Mouse (Mus musculus): ENCODE data around the gene I0C0044D17Rik. TPM values are rescaled to one million over a fixed set of nuclear protein-coding genes. Genes with fewer than 3 reads are reported as not detected.

Gene I0C0044D17Rik
- polyA plus RNA-seq, 1 experiment from 2014 or later = not detected

DNA sequence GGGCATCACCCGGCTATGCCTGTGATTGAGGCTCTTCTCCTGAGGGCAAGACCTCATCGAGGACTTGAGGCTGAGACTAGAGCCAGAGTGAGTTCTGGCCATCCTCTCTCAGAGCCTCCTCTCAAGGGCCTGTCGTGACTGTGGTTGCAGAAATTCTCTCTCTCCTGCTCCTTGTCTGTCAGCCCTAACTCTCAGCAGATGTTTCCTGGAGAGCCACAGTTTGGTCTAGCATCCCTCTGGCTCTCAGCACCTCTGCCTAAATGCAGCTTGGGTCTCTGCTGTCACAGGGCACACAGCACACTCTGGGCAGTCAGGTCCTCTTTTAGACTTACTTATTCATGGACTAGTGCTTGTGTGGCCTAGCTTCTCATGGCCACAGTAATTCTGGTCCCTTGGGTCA lies 1.2 kb downstream of the I0C0044D17Rik start:
- peaks cover 23% of the 10 kb centered on the region for H3K4me1 ChIP-seq
- no peak overlapping the region for H3K9ac ChIP-seq
- no peak for ATAC-seq (replicated peaks; ENCODE audit: low FRiP score)
- H3K4me2 ChIP-seq = no peak overlapping the region
- no peaks in the 10 kb centered on the region for H3K36me3 ChIP-seq
- no peak overlapping the region for H3K27ac ChIP-seq
- H3K27me3 ChIP-seq = peaks cover 10% of the 10 kb centered on the region; the same call in 1 of the 2 replicates
- no peaks in the 10 kb centered on the region for H3K9me3 ChIP-seq (replicated peaks)
- WGBS = 78% methylated on average over 3 of the region's 3 CpGs
- no peak overlapping the region for H3K4me3 ChIP-seq (replicated peaks)

- no peak overlapping the region for H3K4me2 ChIP-seq
- peaks cover 43% of the 10 kb centered on the region for H3K4me1 ChIP-seq
- no peaks in the 10 kb centered on the region for H3K9me3 ChIP-seq (replicated peaks)
- ATAC-seq (replicated peaks; ENCODE audit: low FRiP score) = no peak
- no peak overlapping the region for H3K9ac ChIP-seq
- no peak overlapping the region for H3K4me3 ChIP-seq (replicated peaks)
- WGBS = 79% methylated on average over 10 of the region's 10 CpGs
- no peak overlapping the region for H3K27ac ChIP-seq
- H3K36me3 ChIP-seq = no peaks in the 10 kb centered on the region
- peaks cover 18% of the 10 kb centered on the region for H3K27me3 ChIP-seq
Measured at GRCm38 (mm10) chr4:98819216-98819755, 4.4 kb downstream of the I0C0044D17Rik start.

DNA sequence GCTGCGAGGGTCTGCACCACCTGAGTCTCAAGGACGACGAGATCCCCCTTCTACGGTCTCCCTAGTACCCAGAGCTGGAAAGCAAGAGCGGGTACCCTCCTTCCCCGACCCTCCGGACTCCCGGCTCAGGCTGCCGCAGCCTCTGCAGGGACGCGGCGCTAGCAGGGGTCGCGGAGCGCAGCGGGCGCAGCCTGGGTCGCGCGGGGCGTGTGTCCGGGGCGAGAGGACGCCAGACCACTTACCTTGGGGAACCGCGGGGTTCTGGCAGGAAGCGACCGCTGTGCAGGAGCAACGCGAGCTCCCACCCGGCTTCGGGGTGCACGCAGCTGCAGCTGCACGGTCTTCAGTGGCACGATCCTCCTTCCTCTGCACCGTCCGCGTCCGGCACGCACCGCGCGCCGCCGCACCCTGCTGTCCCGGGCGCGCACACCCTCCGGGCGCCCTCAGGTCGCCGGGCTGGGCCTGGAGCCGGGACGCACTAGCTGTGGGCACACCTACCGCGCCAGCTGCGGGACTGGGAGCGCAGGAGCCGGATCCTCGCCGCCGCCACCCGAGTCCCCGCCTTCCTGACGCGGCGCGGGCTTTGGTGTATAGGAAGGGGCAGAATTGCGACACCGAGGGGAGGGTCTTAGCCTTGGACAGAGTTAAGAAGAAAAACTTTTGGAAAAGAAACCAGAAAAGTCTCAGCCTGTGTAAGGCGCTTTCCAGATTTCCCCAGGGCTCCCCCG lies 6.3 kb downstream of the I0C0044D17Rik start, which contains the start of gene Kank4:
Gene Kank4, minus strand, starts transcription at position 354 of the 728 bp plus-strand sequence.
- H3K4me1 ChIP-seq = peaks cover 40% of the 10 kb centered on the region
- peak within 1 kb of the TSS; percentile 68 for H3K9ac ChIP-seq
- H3K9me3 ChIP-seq (replicated peaks) = no peaks in the 10 kb centered on the region
- H3K36me3 ChIP-seq = no peaks in the 10 kb centered on the region
- WGBS = under 1% methylated on average over 66 of the region's 72 CpGs
- peak within 1 kb of the TSS; percentile 70 for H3K4me3 ChIP-seq (replicated peaks)
- H3K4me2 ChIP-seq = peak within 1 kb of the TSS; percentile 88
- H3K27ac ChIP-seq = peak within 1 kb of the TSS; percentile 75
- ATAC-seq (replicated peaks; ENCODE audit: low FRiP score) = peak; percentile 82
- H3K27me3 ChIP-seq = peaks cover 18% of the 10 kb centered on the region

DNA sequence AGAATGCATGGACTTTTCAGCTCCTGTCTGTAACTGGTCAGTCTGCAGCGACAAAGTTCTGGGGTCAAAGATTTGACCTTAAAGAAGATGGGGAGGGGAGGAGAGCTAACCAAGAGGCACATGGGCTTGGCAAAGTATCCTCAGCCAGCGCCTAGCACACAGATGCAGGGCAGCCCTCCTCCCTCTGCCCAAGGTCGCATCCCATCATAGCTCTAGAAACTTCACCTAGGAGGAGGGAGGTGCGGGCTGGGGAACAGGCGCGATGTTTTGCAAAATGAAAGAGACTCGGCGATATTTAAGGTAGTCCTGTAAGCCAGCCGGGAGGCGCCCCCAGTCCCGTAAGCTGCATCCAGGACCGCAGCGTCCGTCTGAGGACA lies 6.8 kb downstream of the I0C0044D17Rik start:
- H3K4me3 ChIP-seq (replicated peaks) = peak overlapping the region; percentile 70
- peaks cover 18% of the 10 kb centered on the region for H3K27me3 ChIP-seq
- peaks cover 43% of the 10 kb centered on the region for H3K4me1 ChIP-seq
- H3K27ac ChIP-seq = 0 out of 2 replicates have a peak overlapping the region, but pooled peaks have one; percentile 75
- H3K9ac ChIP-seq = peak overlapping the region; percentile 68
- 2% methylated on average over 14 of the region's 14 CpGs for WGBS
- H3K4me2 ChIP-seq = peak overlapping the region; percentile 88
- H3K36me3 ChIP-seq = no peaks in the 10 kb centered on the region
- no peaks in the 10 kb centered on the region for H3K9me3 ChIP-seq (replicated peaks)
- peak; percentile 34; the same call in 1 of the 2 replicates for ATAC-seq (replicated peaks; ENCODE audit: low FRiP score)

DNA sequence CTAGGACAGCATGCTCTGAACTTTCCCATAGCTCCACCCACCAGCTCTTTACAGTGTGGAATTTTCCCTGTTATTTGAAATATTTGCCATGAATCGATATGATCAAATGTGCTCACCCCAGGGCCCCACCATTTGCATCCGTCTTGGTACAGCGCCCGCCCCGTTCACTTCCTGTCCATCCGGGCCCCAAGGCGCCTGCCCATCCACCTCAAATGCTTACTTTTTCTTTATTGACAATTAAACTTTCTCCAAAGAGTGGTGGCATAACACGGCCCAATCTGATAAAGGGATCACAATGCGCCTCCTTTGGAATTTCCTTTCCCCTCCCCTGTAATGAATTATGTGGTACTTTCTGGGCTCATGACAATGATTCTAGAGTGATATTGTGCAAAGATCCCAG lies 17.3 kb downstream of the I0C0044D17Rik start:
- Histone ChIP-seq H3K9me3 (replicated peaks) (no peaks in the 10 kb centered on the region), H3K9ac (no peak overlapping the region), H3K4me3 (replicated peaks) (no peak overlapping the region), H3K4me1 (peaks cover 45% of the 10 kb centered on the region), H3K27ac (peak overlapping the region; percentile 67), H3K4me2 (no peak overlapping the region), H3K27me3 (no peaks in the 10 kb centered on the region), H3K36me3 (no peaks in the 10 kb centered on the region)
- ATAC-seq (replicated peaks; ENCODE audit: low FRiP score) = no peak; the same call in 1 of the 2 replicates
- 61% methylated on average over 9 of the region's 9 CpGs for WGBS

DNA sequence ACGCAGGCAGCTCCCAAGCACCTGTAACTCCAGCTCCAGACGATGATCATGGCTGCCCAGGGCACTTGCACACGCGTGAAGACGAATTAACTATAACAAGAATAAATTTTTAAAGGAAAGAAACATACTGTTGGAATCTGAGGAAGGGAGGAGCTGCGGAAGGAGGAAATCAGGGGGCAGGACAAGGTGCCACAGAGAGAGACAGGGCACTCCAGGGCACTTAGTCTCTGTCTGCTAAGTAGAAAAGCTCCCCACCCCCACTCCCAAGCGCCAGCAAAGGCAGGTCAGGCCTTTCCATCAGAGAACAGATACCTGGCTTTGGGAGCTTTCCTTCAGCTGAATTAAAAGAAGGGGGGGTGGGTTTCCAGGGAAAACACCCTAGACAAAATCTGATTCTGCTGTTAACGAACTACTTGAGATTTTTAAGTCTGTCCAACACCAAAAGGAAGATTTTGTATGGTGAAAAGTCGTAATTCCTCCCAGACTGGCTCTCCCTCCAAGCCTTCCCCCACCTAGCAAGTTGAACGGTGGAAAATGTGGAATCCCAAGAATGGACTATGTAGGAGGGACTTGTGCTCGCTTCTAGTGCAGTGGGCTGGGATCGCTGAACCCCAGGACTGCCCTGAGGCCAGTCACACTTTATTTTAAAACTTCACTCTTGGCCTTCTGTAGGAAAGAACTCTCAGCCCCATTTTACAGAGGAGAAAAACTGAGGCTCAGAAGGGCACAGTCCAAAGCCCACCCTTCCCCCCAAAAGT lies 18.2 kb downstream of the I0C0044D17Rik start:
- H3K4me2 ChIP-seq = no peak overlapping the region
- WGBS = 52% methylated on average over 12 of the region's 12 CpGs
- peak overlapping the region; percentile 67 for H3K27ac ChIP-seq
- H3K4me1 ChIP-seq = peaks cover 53% of the 10 kb centered on the region
- H3K27me3 ChIP-seq = no peaks in the 10 kb centered on the region
- no peak overlapping the region for H3K9ac ChIP-seq
- H3K36me3 ChIP-seq = no peaks in the 10 kb centered on the region
- no peaks in the 10 kb centered on the region for H3K9me3 ChIP-seq (replicated peaks)
- H3K4me3 ChIP-seq (replicated peaks) = no peak overlapping the region
- peak; percentile 71 for ATAC-seq (replicated peaks; ENCODE audit: low FRiP score)

- no peak for ATAC-seq (replicated peaks; ENCODE audit: low FRiP score)
- 66% methylated on average over 7 of the region's 7 CpGs for WGBS
- peak overlapping the region; percentile 67 for H3K27ac ChIP-seq
- no peaks in the 10 kb centered on the region for H3K36me3 ChIP-seq
- H3K9ac ChIP-seq = no peak overlapping the region
- H3K4me2 ChIP-seq = no peak overlapping the region
- H3K4me3 ChIP-seq (replicated peaks) = no peak overlapping the region
- no peaks in the 10 kb centered on the region for H3K9me3 ChIP-seq (replicated peaks)
- peaks cover 53% of the 10 kb centered on the region for H3K4me1 ChIP-seq
- no peaks in the 10 kb centered on the region for H3K27me3 ChIP-seq
Measured at GRCm38 (mm10) chr4:98804476-98805134, 19.0 kb downstream of the I0C0044D17Rik start.

DNA sequence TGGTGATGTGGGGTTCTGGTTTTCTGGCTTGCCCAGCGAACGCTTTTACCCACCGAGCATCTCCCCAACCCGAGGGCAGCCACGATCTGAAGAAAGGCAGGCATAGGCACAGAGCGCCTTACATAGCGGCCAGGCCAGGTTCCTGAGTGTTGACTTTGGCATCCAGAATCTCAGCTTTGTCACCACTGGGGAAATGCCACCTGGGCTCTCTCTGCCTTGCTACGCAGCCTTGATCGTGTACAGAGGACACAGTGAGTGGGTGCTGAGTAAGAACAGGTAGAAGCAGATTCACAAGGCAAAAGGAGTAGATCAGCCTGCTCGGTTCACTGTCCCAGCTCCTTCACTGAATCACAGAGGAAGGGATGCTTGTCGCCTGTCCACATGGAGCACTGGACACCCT lies 21.9 kb downstream of the I0C0044D17Rik start:
- Histone ChIP-seq H3K27me3 (no peaks in the 10 kb centered on the region), H3K4me2 (no peak overlapping the region), H3K27ac (no peak overlapping the region), H3K4me1 (peaks cover 53% of the 10 kb centered on the region), H3K36me3 (no peaks in the 10 kb centered on the region), H3K9me3 (replicated peaks) (no peaks in the 10 kb centered on the region), H3K4me3 (replicated peaks) (no peak overlapping the region), H3K9ac (no peak overlapping the region)
- no peak for ATAC-seq (replicated peaks; ENCODE audit: low FRiP score)
- WGBS = 91% methylated on average over 11 of the region's 11 CpGs

DNA sequence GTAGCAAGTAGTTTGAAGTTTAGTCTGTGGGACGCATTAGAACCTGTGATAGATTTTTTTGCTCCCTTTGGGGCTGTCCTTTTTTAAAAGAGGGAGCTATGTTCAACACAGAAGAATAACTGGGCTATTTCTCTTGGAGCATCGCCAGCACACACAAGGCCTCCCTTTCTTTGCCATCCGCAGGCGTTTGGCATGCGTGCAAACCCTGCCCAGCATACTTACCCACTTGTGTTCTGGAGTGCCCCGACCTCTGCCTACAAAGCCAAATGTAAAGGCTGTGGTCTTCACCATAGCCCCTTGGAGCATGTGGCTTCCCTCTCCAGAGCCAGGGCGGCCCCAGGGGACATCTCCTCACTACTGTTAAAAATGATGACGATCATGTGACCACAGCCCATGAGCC lies 22.8 kb downstream of the I0C0044D17Rik start:
- Histone ChIP-seq H3K9me3 (replicated peaks) (no peaks in the 10 kb centered on the region), H3K4me2 (no peak overlapping the region), H3K27ac (no peak overlapping the region), H3K36me3 (no peaks in the 10 kb centered on the region), H3K9ac (no peak overlapping the region), H3K27me3 (no peaks in the 10 kb centered on the region), H3K4me1 (peaks cover 53% of the 10 kb centered on the region), H3K4me3 (replicated peaks) (no peak overlapping the region)
- WGBS = 76% methylated on average over 8 of the region's 8 CpGs
- ATAC-seq (replicated peaks; ENCODE audit: low FRiP score) = no peak

DNA sequence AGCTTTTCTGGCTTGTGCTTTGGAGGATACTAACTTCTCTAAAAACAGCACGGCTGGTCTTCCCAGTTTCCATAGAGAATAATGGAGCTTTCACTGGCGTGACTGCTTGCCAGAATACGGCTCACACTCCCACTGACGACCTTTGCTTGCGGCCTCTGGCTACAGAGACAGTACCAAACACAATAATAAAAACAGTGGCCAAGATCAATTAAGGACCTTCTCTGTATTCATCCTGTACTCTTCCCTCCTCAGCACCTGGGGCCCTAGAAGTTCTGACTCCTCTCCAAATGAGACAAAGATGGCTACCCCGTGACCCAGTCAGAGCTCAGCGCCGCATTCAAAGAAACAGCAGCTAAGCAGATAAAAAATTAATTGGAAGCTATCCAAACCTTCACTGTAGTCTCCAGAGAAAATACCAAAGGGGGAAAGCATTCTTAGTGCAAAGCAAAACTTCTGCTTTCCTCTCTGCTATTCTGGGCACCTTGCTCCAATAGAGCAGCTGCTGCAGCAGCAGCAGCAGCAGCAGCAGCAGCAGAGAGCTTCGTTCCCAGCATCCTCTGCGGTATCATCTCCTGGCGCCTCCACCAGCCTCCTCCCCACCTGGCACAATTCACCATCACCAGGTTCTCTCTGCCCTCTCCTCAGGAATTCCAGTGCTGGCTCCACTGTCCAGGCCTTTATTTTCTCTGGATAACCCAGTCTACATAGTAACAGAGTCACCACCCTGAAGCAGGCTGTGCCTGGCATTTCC lies 26.9 kb downstream of the I0C0044D17Rik start:
- 0 out of 2 replicates have a peak overlapping the region, but pooled peaks have one; percentile 16 for H3K4me2 ChIP-seq

DNA sequence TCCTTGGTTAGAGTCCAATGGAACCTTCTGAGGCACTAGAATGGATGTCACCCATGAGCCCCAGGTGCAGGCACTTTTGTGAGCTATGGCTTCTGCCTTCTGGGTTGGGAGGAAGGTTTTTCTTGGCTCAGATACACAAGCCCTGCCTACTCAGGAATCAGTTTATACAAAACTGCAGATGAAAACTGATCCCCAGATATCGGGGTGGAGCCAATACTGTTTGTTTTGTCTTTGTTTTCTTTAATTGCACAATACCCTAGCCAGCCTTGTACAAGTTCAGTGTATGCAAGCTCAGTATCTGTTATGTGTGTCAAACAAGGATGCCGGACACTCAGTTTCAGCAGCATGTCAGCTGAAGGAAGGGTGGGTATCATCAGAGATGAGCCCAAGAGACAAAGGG lies 28.4 kb downstream of the I0C0044D17Rik start:
- Histone ChIP-seq H3K9me3 (replicated peaks) (no peaks in the 10 kb centered on the region), H3K9ac (no peak overlapping the region), H3K4me1 (peaks cover 33% of the 10 kb centered on the region), H3K4me3 (replicated peaks) (no peak overlapping the region), H3K36me3 (no peaks in the 10 kb centered on the region), H3K27ac (no peak overlapping the region), H3K4me2 (no peak overlapping the region), H3K27me3 (no peaks in the 10 kb centered on the region)
- WGBS = 74% methylated on average over 2 of the region's 2 CpGs
- ATAC-seq (replicated peaks; ENCODE audit: low FRiP score) = no peak

More for the DNA sequence above, 26.9 kb downstream of the I0C0044D17Rik start:
- ATAC-seq (replicated peaks; ENCODE audit: low FRiP score) = peak; percentile 50; the same call in 1 of the 2 replicates
- Histone ChIP-seq H3K4me1 (peaks cover 35% of the 10 kb centered on the region), H3K27ac (peak overlapping the region; percentile 85), H3K9me3 (replicated peaks) (no peaks in the 10 kb centered on the region), H3K4me3 (replicated peaks) (no peak overlapping the region), H3K9ac (no peak overlapping the region), H3K36me3 (no peaks in the 10 kb centered on the region), H3K27me3 (no peaks in the 10 kb centered on the region)
- 52% methylated on average over 11 of the region's 11 CpGs for WGBS
